Mouse (Mus musculus) lung, adult 2 months (tissue): Measurements from ENCODE around the gene Nol4l.

Experiments used
- CTCF ChIP-seq: fragments of 200-500 bp; IDR thresholded peaks from 2 replicates; pipeline ENCODE4 v1.5.1; 2011; ENCODE audit warnings: mild to moderate bottlenecking, low read length, control low read depth; ENCODE audit not compliant: insufficient read depth
- POLR2A ChIP-seq: fragments of 200-500 bp; IDR thresholded peaks from 2 replicates; pipeline ENCODE4 v1.6.1; 2011; ENCODE audit warnings: low read depth, mild to moderate bottlenecking, control low read depth, low read length, borderline replicate concordance; ENCODE audit errors: extremely low read depth

DNA sequence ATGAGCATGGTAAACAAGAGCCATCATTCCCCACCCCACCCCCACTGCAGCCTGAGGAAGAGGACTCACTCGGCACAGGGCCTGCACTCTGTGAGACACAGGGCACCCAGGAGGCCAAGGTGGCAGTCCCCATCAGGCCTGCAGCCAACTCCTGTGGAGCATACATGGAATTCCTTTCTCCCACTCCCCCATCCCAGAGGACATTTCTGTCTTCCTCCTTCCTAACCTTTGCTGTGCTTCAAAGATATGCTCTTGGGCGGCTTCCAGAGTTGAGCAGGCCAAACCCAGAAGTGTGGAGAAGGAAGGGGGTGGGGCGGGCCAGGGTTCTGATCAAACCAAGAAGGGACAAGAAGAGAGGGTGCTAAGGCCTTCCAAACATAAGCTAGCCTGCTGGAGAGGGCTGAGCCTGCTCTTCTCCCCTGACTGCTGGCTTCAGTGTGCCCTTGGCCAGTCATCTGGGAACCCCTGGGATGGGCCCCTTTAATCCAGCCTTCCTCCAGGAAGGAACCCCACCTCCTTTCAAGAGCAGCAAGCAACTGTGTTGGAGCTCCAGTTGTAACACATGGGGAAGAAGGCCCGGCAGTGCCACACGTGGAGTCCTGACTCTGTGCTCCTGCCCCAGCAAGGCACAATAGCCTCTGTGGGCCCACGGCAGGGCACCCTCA lies 93.0 kb downstream of the Nol4l start:
- TF ChIP-seq POLR2A (no peak), CTCF (no peak)
